Mouse (Mus musculus) stomach, postnatal 0 days (tissue): ENCODE measurements around the gene Adk.

Experiments
- CTCF ChIP-seq: IDR thresholded peaks from 2 replicates; pipeline ENCODE4 v1.5.1; 2016; ENCODE audit warnings: antibody characterized with exemption, low read depth, mild to moderate bottlenecking, moderate library complexity
- EP300 ChIP-seq: optimal IDR thresholded peaks from 2 replicates; pipeline ENCODE3; 2016; ENCODE audit warnings: antibody characterized with exemption

DNA sequence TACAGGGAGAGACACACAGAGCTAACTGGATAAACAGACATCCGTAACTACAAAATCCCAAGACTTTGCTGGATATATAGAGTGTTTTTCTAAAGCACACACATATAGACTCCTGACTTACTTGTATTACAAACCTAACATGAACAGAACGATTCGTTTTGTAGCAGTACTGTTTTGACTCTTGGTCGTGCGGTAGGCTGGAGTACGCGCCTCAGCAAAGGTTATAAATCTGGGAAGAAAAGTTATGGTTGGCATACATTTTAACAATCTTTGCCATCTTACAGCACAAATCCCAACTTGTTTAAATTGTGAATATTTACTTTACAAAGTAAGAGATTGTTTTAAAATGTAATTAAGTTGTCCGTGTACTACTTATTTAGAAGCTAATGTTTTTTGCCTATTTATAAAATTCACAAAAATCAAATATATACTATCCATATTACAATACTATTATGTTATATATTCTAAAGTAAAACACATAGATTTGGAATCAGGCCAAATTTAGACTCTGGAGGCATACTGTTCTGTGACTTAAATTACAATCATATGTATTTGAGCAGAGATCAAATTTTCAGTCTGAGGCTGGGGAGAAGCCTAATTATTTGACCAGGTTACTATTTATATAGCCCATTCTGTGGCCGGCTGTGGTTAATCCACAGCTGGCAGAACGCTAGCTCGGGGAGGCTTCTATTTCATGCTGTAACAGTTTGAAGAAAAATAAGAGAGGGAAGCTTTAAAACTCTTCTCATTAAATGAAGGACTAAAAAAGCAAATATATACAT, 261.4 kb downstream of the Adk start:
- no peak for TF ChIP-seq EP300
- TF ChIP-seq CTCF = no peak
